Mouse (Mus musculus) heart, postnatal 0 days (tissue): ENCODE measurements around the gene Pold2. TPM values are rescaled to one million over a fixed set of nuclear protein-coding genes. Genes with fewer than 3 reads are reported as not detected.

ENCODE experiments used
- ATAC-seq: fragments of 200-750 bp; cut with Nextera tagmentation; 2 replicates; pipeline ENCODE4 v1.8.0; 2017; ENCODE audit warnings: low read depth, moderate number of reproducible peaks, moderate library complexity; ENCODE audit not compliant: insufficient read depth
- DNase-seq: peaks from one replicate; pipeline ENCODE4 v3.0.0-alpha.2; 2016; ENCODE audit warnings: low spot score
- H3K27ac ChIP-seq: fragments of 300-500 bp; sonication (generic); 2 replicates; pipeline ENCODE4 v1.5.1; 2014; ENCODE audit warnings: low read depth, mild to moderate bottlenecking
- H3K27me3 ChIP-seq: fragments of 300-500 bp; sonication (generic); 2 replicates; pipeline ENCODE4 v1.6.1; 2014; ENCODE audit warnings: low read length, mixed read lengths; ENCODE audit not compliant: control insufficient read depth, insufficient read depth
- H3K36me3 ChIP-seq: fragments of 300-500 bp; sonication (generic); replicated peaks from 2 replicates; pipeline ENCODE4 v1.6.1; 2014; ENCODE audit warnings: low read length, mixed read lengths; ENCODE audit not compliant: control insufficient read depth, insufficient read depth
- H3K4me1 ChIP-seq: fragments of 300-500 bp; sonication (generic); 2 replicates; pipeline ENCODE4 v1.6.1; 2014; ENCODE audit warnings: antibody characterized with exemption; ENCODE audit not compliant: control insufficient read depth, insufficient read depth
- H3K4me2 ChIP-seq: fragments of 300-500 bp; sonication (generic); 2 replicates; pipeline ENCODE4 v1.6.1; 2014; ENCODE audit warnings: low read depth, mild to moderate bottlenecking, low read length, moderate library complexity
- H3K4me3 ChIP-seq: fragments of 300-500 bp; sonication (generic); 2 replicates; pipeline ENCODE4 v1.5.1; 2014; ENCODE audit warnings: low read depth, low read length
- H3K9ac ChIP-seq: fragments of 300-500 bp; sonication (generic); replicated peaks from 2 replicates; pipeline ENCODE4 v1.6.1; 2014; ENCODE audit warnings: low read depth, low read length, mixed read lengths
- H3K9me3 ChIP-seq: fragments of 300-500 bp; sonication (generic); replicated peaks from 2 replicates; pipeline ENCODE4 v1.6.1; 2016; ENCODE audit warnings: low read length; ENCODE audit not compliant: control insufficient read depth
- CTCF ChIP-seq: IDR thresholded peaks from 2 replicates; pipeline ENCODE4 v1.5.1; 2016; ENCODE audit warnings: antibody characterized with exemption, control low read depth, low read depth
- EP300 ChIP-seq: IDR thresholded peaks from 2 replicates; pipeline ENCODE4 v1.6.1; 2016; ENCODE audit warnings: antibody characterized with exemption, low read depth
- WGBS: fragments of 180-500 bp; shearing (Covaris S2); extraction: QIAGEN DNeasy Blood & Tissue Kit; methylation state at CpG from one replicate; pipeline ENCODE4 v1.1.7; 2014; 5-methylcytosine and 5-hydroxymethylcytosine counted together
- polyA plus RNA-seq: library from polyadenylated mRNA; unstranded; fragments of >200 nt; fragmentation: Nextera tagmentation; extraction: Ambion mirVana; gene quantifications from 2 replicates; pipeline ENCODE4 v1.2.1, GENCODE M21; 2015
- total RNA-seq: library from RNA; depleted of rRNA; stranded (reverse); fragments of >200 nt; gene quantifications from 2 replicates; pipeline ENCODE4 v1.2.3, GENCODE M21; 2014; ENCODE audit warnings: low replicate concordance

Gene Pold2
- total and polyA plus RNA-seq, 2 experiments from 2014 or later = 23.9 to 54.6 TPM

DNA sequence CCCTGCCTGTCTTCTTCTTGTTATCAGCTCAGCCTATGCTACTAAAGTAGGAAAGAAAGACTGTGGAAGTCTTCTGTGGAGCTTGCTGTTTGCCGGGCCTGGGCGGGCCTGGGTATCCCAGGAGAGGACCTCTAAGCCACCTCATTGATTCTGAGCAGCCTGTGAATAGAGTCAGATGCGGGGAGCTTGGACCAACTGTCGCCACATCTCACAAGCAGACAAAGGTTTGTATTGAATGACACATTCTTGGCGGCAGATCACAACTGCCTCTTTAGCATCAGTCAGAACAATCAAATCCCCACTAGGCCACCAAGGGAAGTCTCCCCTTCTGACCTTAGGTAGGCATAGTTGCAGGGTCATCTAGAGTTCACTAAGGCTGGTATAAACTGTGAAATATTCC lies 9.2 kb upstream of the Pold2 start:
- H3K27me3 ChIP-seq = no peaks in the 10 kb centered on the region
- peaks cover 27% of the 10 kb centered on the region for H3K4me1 ChIP-seq
- DNase-seq = no peak
- H3K9ac ChIP-seq = no peak overlapping the region
- no peak overlapping the region for H3K4me3 ChIP-seq
- H3K27ac ChIP-seq = no peak overlapping the region
- 44% methylated on average over 5 of the region's 5 CpGs for WGBS
- no peak for ATAC-seq
- H3K4me2 ChIP-seq = no peak overlapping the region
- TF ChIP-seq EP300 = no peak
- TF ChIP-seq CTCF = no peak
- H3K36me3 ChIP-seq = no peaks in the 10 kb centered on the region
- no peaks in the 10 kb centered on the region for H3K9me3 ChIP-seq

DNA sequence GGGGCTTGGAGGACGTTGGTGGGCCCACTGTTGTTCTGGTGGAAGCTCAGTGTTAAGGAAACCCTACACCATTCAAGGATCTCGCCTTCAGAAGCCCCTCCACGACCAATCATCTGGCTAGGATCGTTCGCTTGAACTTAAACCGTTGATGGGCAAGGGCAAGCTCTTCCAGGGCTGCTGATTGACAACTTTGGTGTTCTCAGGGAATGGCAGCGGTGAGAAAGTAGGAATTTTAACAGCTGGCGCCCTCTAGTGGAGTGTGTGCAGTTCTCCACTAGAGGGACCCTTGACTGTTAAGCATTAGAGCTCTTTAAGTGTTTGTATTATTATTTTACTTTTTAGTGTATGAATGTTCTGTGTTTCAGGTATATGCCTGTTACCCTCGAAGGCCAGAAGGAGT lies 8.1 kb upstream of the Pold2 start:
- ATAC-seq = peak; percentile 53; the same call in 1 of the 2 replicates
- Histone ChIP-seq H3K9ac (no peak overlapping the region), H3K9me3 (no peaks in the 10 kb centered on the region), H3K36me3 (no peaks in the 10 kb centered on the region), H3K4me3 (no peak overlapping the region), H3K4me1 (peaks cover 21% of the 10 kb centered on the region), H3K4me2 (no peak overlapping the region), H3K27ac (no peak overlapping the region), H3K27me3 (no peaks in the 10 kb centered on the region)
- peak; percentile 69 for DNase-seq
- peak; percentile 91 for TF ChIP-seq CTCF
- TF ChIP-seq EP300 = no peak
- 14% methylated on average over 9 of the region's 9 CpGs for WGBS

DNA sequence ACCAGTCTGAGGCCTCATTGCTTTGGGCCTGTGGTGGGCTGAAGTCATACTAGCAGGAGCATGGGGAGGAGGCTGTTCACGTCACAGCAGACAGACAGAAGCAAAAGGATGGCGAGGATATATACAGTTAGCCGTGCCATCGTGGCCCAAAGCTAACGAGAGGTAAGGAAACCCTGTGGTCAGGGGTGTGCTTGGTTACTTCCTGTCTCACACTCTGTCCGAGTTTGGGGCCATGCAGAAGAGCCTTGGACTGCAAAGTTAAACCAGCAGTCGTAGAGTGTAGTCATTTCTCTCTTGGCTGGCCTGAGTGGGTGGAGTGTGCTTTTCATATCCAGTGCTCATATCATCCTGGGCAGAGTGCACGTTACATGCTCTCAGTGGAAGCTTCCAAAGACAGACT lies 4.4 kb upstream of the Pold2 start:
- H3K9me3 ChIP-seq = no peaks in the 10 kb centered on the region
- H3K27ac ChIP-seq = no peak overlapping the region
- no peak overlapping the region for H3K4me2 ChIP-seq
- peaks cover 5% of the 10 kb centered on the region; the same call in 1 of the 2 replicates for H3K4me1 ChIP-seq
- ATAC-seq = no peak
- no peaks in the 10 kb centered on the region for H3K36me3 ChIP-seq
- no peaks in the 10 kb centered on the region for H3K27me3 ChIP-seq
- no peak for DNase-seq
- TF ChIP-seq EP300 (no peak), CTCF (no peak)
- H3K9ac ChIP-seq = no peak overlapping the region
- 51% methylated on average over 8 of the region's 8 CpGs for WGBS
- H3K4me3 ChIP-seq = no peak overlapping the region

DNA sequence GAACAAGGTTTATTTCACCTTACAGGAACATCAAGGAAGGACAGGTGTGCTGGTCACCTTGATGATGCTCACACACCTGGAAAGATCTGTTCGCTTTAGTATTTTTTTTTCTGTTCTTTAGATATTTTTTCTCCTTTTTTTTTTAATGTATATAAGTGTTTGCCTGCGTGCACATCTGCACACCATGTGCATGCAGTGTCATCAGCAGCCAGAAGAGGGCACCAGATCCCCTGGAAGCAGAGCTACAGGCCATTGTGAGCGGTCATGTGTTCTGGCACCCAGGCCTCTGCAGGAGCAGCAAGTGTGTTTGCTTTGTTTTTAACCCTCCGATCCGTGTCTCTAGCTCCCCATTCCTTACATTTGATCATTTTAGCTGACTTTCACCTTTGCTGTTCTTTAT lies 1.8 kb upstream of the Pold2 start:
- H3K9me3 ChIP-seq = no peaks in the 10 kb centered on the region

DNA sequence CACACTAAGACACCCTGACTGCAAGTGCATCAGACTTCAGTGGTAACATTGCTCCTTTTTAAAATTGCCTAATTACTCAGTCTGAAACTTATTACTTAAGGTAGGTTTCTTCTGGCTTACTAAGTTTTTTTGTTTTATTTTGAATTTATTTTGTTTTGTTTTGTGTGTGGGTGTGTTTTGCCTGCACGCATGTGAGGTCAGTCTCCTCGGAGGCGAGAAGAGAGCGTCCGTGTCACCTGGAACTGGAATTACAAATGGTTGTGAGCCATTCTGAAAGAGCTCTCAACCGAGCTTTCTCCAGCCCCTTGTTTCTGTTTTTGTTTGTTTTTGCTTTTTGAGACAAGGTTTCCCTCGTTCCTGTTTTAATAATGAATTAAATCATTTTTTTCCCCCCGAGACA lies 569 bp upstream of the Pold2 start:
- TF ChIP-seq CTCF (no peak), EP300 (no peak)

More for the DNA sequence above, 1.8 kb upstream of the Pold2 start:
- Histone ChIP-seq H3K27ac (no peak overlapping the region), H3K27me3 (no peaks in the 10 kb centered on the region), H3K9ac (no peak overlapping the region), H3K4me2 (no peak overlapping the region), H3K36me3 (0 out of 2 replicates have a peak, but pooled peaks cover 6% of the 10 kb centered on the region), H3K4me3 (no peak overlapping the region), H3K4me1 (peaks cover 9% of the 10 kb centered on the region)
- TF ChIP-seq CTCF (peak; percentile 69), EP300 (no peak)
- ATAC-seq (no peak), DNase-seq (peak; percentile 54)
- 54% methylated on average over 5 of the region's 5 CpGs for WGBS

DNA sequence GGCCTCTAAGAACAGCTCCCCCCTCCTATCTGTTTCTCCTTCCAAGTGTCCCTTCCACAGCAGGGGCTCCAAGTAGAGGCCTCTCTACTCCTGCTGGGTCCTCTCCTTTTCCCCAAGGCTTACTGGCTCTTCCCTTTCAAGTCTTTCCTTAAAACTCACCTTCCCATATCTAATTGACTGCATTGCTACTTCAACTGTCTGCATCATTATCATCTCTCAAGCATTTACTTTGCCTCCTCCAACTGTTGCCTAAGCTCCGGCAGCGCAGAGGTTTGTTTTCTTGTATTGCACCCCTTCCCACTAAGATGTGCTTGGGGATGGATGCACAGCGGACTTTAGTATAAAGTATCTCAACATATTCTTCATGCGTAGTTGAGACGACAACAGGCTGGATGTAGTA lies 671 bp downstream of the Pold2 start:
- no peak for TF ChIP-seq CTCF
- no peak for TF ChIP-seq EP300
- H3K27me3 ChIP-seq = no peaks in the 10 kb centered on the region
- H3K36me3 ChIP-seq = peaks cover 30% of the 10 kb centered on the region
- DNase-seq = no peak
- H3K4me1 ChIP-seq = peaks cover 9% of the 10 kb centered on the region
- H3K4me3 ChIP-seq = peak overlapping the region; percentile 65
- no peaks in the 10 kb centered on the region for H3K9me3 ChIP-seq
- peak overlapping the region; percentile 57 for H3K9ac ChIP-seq
- H3K4me2 ChIP-seq = peak overlapping the region; percentile 82
- no peak overlapping the region for H3K27ac ChIP-seq
- WGBS = 1% methylated on average over 5 of the region's 5 CpGs
- ATAC-seq = no peak

More for the DNA sequence above, 569 bp upstream of the Pold2 start:
- H3K4me3 ChIP-seq = peak overlapping the region; percentile 65
- DNase-seq (no peak), ATAC-seq (no peak)
- H3K27me3 ChIP-seq = no peaks in the 10 kb centered on the region
- H3K9ac ChIP-seq = no peak overlapping the region
- no peaks in the 10 kb centered on the region for H3K9me3 ChIP-seq
- 41% methylated on average over 8 of the region's 8 CpGs for WGBS
- peak overlapping the region; percentile 82 for H3K4me2 ChIP-seq
- H3K36me3 ChIP-seq = peaks cover 17% of the 10 kb centered on the region
- H3K27ac ChIP-seq = peak overlapping the region; percentile 59
- H3K4me1 ChIP-seq = peaks cover 9% of the 10 kb centered on the region
